Mouse (Mus musculus) neural tube, embryonic 13.5 days (tissue): Measurements from ENCODE around the gene Chek2. TPM values are rescaled to one million over a fixed set of nuclear protein-coding genes. Genes with fewer than 3 reads are reported as not detected.

Source experiments
- ATAC-seq: fragments of 200-750 bp; cut with Nextera tagmentation; 2 replicates; pipeline ENCODE4 v1.8.0; 2017; ENCODE audit warnings: low read depth, mild to moderate bottlenecking, moderate TSS enrichment, moderate library complexity
- H3K27ac ChIP-seq: fragments of 300-500 bp; sonication (generic); replicated peaks from 2 replicates; pipeline ENCODE4 v1.5.1; 2015; ENCODE audit warnings: moderate library complexity, mild to moderate bottlenecking, inconsistent platforms
- H3K27me3 ChIP-seq: fragments of 300-500 bp; sonication (generic); 2 replicates; pipeline ENCODE4 v1.6.1; 2015; ENCODE audit warnings: mild to moderate bottlenecking, inconsistent platforms
- H3K36me3 ChIP-seq: fragments of 300-500 bp; sonication (generic); 2 replicates; pipeline ENCODE4 v1.6.1; 2015; ENCODE audit warnings: mild to moderate bottlenecking, inconsistent platforms
- H3K4me1 ChIP-seq: fragments of 300-500 bp; sonication (generic); replicated peaks from 2 replicates; pipeline ENCODE4 v1.6.1; 2015; ENCODE audit warnings: inconsistent platforms
- H3K4me2 ChIP-seq: fragments of 300-500 bp; sonication (generic); 2 replicates; pipeline ENCODE4 v1.6.1; 2015; ENCODE audit warnings: inconsistent platforms, mild to moderate bottlenecking, moderate library complexity
- H3K4me3 ChIP-seq: fragments of 300-500 bp; sonication (generic); 2 replicates; pipeline ENCODE4 v1.5.1; 2015; ENCODE audit warnings: mild to moderate bottlenecking, inconsistent platforms
- H3K9ac ChIP-seq: fragments of 300-500 bp; sonication (generic); 2 replicates; pipeline ENCODE4 v1.6.1; 2015; ENCODE audit warnings: moderate library complexity, mild to moderate bottlenecking, inconsistent platforms
- H3K9me3 ChIP-seq: fragments of 300-500 bp; sonication (generic); 2 replicates; pipeline ENCODE4 v1.6.1; 2016; ENCODE audit warnings: inconsistent platforms
- whole genome bisulfite sequencing: fragments of 180-500 bp; shearing (Covaris S2); methylation state at CpG from one replicate; pipeline ENCODE4 v1.1.7; 2015; 5-methylcytosine and 5-hydroxymethylcytosine counted together
- polyA plus RNA-seq: library from polyadenylated mRNA; unstranded; fragments of >200 nt; fragmentation: Nextera tagmentation; extraction: Ambion mirVana; gene quantifications from 2 replicates; pipeline ENCODE4 v1.2.1, GENCODE M21; 2015

Chek2 gene
- polyA plus RNA-seq: 5.4 and 7.2 TPM in 2 replicates

DNA sequence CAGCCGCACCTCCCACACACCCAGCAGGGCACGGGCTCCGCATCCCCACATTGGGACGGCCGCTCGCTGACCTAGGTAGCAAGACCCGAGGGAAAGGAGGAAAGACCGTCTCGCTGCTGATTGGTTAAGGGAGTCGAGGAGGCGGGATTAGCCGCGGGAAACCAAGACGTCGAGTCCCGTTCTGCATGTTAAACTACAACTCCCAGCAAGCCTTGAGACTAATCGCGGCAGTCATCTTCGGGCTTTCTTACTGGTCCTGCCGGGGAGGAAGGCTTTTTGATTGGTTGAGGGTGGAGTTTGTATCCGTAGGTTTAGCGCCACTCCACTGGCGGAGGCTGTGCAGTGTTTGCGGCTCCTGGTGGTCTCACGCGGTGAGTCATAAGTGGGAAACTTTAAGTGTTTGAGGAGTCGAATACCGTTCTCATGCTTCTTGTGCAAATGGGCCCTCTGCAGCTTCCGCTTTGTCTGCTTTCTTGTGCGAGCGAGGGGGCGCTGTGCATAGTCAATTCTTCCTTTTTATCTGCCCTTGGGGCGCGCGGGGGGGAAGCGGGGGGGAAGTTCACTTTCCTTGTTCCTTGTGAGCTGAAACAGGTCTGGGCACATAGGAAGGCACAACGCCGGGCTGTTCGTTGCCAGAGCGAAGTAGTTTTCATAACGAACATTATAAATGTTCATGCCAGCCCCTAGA is at the start of gene Chek2, which contains the start of gene Hscb:
Gene Chek2, plus strand, starts transcription at position 302 of the 688 bp plus-strand sequence.
Gene Hscb, minus strand, starts transcription at position 100 of the 688 bp plus-strand sequence.
- H3K36me3 ChIP-seq: no peaks in the 10 kb centered on the region
- H3K27ac ChIP-seq: peak within 1 kb of the TSS; percentile 79
- peak within 1 kb of the TSS; percentile 60 for H3K4me3 ChIP-seq
- no peaks in the 10 kb centered on the region for H3K9me3 ChIP-seq
- H3K27me3 ChIP-seq: no peaks in the 10 kb centered on the region
- peak within 1 kb of the TSS; percentile 77 for H3K9ac ChIP-seq
- ATAC-seq: peak; percentile 99
- peaks cover 16% of the 10 kb centered on the region for H3K4me1 ChIP-seq
- H3K4me2 ChIP-seq: peak within 1 kb of the TSS; percentile 74
- WGBS: under 1% methylated on average over 41 of the region's 41 CpGs

DNA sequence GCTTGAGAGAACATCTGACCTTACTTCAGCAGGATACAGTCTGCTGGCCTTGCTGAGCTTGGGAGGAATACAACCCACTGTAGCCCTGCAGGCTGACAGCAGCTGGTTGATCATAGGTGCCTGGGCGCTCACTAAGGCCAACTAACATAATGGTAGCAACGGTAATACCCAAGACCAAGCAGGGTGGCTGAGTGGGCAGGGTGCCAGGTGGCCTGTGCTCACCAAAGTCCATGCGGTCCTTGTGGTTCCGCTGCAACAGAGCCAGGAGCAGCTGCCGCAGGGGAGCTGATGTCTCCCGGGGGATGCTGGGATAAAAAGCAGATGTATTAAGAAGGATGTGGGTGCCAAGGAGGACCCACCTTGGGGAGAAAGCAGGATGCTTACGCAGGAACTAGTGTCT is 45.4 kb upstream of the Chek2 start:
- 82% methylated on average over 7 of the region's 7 CpGs for WGBS
- no peak overlapping the region for H3K27ac ChIP-seq
- no peak overlapping the region for H3K9ac ChIP-seq
- no peaks in the 10 kb centered on the region for H3K9me3 ChIP-seq
- H3K4me2 ChIP-seq: no peak overlapping the region
- H3K4me3 ChIP-seq: no peak overlapping the region
- ATAC-seq: no peak
- H3K36me3 ChIP-seq: peaks cover 100% of the 10 kb centered on the region
- no peaks in the 10 kb centered on the region for H3K27me3 ChIP-seq
- H3K4me1 ChIP-seq: no peaks in the 10 kb centered on the region

DNA sequence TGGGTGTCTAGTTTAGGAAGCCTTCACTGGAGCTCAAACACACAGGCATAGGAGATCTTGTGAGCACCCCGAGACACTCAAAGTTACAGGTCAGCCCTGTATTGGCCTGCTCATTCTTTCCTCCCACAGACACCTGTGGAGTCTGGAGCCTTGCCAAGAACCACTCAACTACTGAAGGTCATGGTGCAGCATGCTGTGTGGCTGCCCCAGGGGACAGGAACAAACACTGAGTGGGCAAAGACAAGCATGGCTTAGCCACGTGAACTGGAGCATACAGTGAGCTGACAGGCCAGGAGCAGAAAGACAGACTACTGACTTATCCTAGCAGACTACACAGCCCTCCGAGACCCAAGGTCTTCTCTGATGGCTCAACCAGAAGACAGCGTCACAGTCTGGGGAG is 42.1 kb upstream of the Chek2 start:
- H3K4me3 ChIP-seq: no peak overlapping the region
- peaks cover 97% of the 10 kb centered on the region for H3K36me3 ChIP-seq
- no peak overlapping the region for H3K4me2 ChIP-seq
- no peaks in the 10 kb centered on the region for H3K27me3 ChIP-seq
- peaks cover 5% of the 10 kb centered on the region; the same call in 1 of the 2 replicates for H3K4me1 ChIP-seq
- no peak for ATAC-seq
- no peak overlapping the region for H3K27ac ChIP-seq
- WGBS: 67% methylated on average over 4 of the region's 4 CpGs
- no peaks in the 10 kb centered on the region for H3K9me3 ChIP-seq
- no peak overlapping the region for H3K9ac ChIP-seq

DNA sequence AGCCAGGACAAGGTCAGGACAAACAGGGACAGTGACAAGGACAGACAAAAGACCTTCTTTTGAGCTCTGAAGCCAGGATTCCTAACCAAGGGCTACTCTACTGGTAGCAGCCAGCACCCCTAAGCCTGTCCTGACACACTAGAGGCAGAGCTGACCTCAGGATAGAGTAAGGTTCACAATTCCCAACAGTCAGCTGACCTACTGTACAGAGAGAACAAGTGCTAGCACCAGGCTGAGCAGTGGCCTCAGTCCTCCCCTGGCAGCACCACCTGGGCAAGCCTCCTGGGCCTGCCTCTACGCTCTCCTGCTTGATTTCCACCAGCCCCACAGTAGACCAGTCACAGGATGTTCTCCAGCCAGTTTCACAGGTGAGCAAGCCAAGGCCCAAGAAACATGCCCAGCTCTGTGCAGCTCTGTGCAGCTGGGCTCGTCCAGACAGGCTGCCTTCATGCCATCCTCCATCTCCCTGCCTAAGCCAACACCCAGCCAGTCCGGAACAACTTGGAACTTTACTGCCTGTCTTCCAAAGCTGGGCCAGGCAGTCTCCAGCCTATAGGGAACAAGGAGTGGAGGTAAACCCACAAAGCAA is 38.6 kb upstream of the Chek2 start:
- WGBS: 93% methylated on average over 3 of the region's 3 CpGs
- no peaks in the 10 kb centered on the region for H3K27me3 ChIP-seq
- no peak overlapping the region for H3K4me3 ChIP-seq
- H3K36me3 ChIP-seq: peaks cover 84% of the 10 kb centered on the region
- ATAC-seq: no peak
- H3K4me2 ChIP-seq: no peak overlapping the region
- no peak overlapping the region for H3K9ac ChIP-seq
- H3K4me1 ChIP-seq: peaks cover 32% of the 10 kb centered on the region
- no peak overlapping the region for H3K27ac ChIP-seq
- H3K9me3 ChIP-seq: no peaks in the 10 kb centered on the region

DNA sequence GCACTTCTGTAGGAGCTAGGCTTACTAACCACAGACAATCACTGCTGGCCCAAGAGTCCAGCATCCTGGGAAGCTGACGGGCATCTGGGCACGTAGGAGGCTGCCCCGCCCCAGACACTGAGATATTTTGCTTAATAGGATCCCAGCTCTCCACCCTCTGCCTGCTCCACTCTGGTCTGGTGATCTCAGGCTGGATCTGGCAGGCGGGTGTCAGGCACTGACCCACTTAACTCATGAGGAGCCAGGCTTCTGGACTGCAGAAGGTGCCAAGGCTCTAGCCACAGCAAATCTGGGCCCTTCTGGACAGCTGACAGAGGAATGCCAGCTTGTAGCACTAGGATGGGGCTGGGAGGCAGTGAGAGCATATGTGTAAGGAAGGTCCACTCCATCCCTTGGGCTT is 37.6 kb upstream of the Chek2 start:
- peaks cover 43% of the 10 kb centered on the region for H3K4me1 ChIP-seq
- no peak overlapping the region for H3K9ac ChIP-seq
- no peak for ATAC-seq
- WGBS: 91% methylated on average over 4 of the region's 4 CpGs
- H3K4me2 ChIP-seq: no peak overlapping the region
- H3K4me3 ChIP-seq: no peak overlapping the region
- H3K36me3 ChIP-seq: peaks cover 73% of the 10 kb centered on the region
- H3K27me3 ChIP-seq: no peaks in the 10 kb centered on the region
- no peak overlapping the region for H3K27ac ChIP-seq
- H3K9me3 ChIP-seq: no peaks in the 10 kb centered on the region

DNA sequence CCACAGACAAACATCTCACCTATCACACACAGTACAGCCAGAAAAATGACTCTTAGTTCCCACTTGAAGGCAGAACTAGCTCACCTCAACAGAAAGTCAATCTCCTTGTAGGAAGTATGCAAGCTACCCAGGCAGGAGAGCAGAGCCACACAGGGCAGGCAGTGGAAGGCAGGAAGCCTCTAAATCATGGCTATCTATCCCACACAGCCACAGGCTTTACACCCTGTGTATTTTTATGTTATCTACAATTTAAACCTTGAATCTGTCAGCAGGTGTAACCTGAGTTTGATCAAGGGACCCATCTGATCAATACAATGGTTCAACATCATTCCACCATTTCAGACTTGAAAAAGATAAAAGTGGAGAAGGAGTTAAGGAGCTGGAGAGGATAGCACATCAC is 37.0 kb upstream of the Chek2 start:
- Histone ChIP-seq H3K36me3 (peaks cover 67% of the 10 kb centered on the region), H3K4me3 (no peak overlapping the region), H3K9ac (no peak overlapping the region), H3K27ac (no peak overlapping the region), H3K4me1 (peaks cover 49% of the 10 kb centered on the region), H3K27me3 (no peaks in the 10 kb centered on the region), H3K4me2 (no peak overlapping the region), H3K9me3 (no peaks in the 10 kb centered on the region)
- ATAC-seq: no peak

DNA sequence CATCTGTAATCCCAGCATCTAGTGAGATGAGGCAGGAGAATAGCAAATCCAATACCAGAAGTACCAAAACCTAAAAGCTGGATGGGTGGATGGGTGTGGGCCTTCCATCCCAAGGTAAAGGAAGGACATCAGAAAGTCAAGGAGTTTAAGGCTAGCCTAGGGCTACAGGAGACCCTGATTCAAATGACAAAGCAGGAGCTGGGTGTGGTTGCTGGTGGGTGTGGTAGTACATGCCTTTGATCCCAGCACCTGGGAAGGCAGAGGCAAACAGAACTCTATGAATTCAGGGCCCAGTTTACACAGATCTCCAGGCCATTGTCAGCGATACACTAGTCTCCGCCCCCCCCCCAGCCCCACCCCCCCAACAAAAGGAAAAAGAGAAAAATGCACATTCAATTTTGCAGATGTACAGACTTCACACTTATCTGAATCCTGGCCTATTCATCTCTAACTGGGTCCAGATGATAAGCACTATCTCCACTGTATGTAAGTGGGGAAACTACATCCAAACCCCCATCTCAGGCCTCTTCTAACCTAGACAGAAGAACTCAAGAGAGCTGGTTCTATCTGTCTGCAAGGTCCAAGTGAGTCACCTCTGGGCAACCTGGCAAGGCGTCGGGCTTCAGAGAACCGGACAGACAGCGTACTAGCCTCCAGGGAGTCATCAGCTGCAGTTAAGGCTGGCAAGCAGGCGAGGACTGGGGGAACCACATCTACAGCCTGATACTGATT is 35.6 kb upstream of the Chek2 start:
- Histone ChIP-seq H3K36me3 (peaks cover 53% of the 10 kb centered on the region), H3K9me3 (no peaks in the 10 kb centered on the region), H3K4me1 (peaks cover 63% of the 10 kb centered on the region), H3K27ac (no peak overlapping the region), H3K9ac (peak overlapping the region; percentile 17; the same call in 1 of the 2 replicates), H3K4me3 (no peak overlapping the region), H3K4me2 (no peak overlapping the region), H3K27me3 (no peaks in the 10 kb centered on the region)
- no peak for ATAC-seq
- 75% methylated on average over 7 of the region's 7 CpGs for WGBS

DNA sequence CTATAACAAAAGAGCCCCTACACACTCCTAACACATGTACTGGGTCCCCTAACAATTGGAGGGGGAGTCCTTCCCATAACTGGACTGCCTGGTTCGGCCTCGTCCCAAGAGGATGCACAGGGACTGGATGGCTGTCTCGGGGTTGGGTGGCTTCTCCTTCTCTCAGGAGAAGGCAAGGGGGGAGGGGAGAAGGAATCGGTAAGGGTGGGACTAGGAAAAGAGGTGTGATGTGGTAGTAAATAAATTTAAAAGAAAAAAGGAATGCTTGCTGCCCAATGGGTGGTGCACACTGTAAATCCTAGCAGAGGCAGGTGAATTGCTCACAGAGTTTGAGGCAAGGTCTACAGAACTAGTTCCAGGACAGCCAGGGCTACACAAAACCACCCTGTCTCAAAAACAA is 33.6 kb upstream of the Chek2 start:
- Histone ChIP-seq H3K9me3 (no peaks in the 10 kb centered on the region), H3K4me1 (peaks cover 63% of the 10 kb centered on the region), H3K27ac (no peak overlapping the region), H3K27me3 (no peaks in the 10 kb centered on the region), H3K4me3 (no peak overlapping the region), H3K9ac (0 out of 2 replicates have a peak overlapping the region, but pooled peaks have one; percentile 2), H3K36me3 (peaks cover 36% of the 10 kb centered on the region; the same call in 1 of the 2 replicates), H3K4me2 (no peak overlapping the region)
- WGBS: 82% methylated on average over 4 of the region's 4 CpGs
- no peak for ATAC-seq

DNA sequence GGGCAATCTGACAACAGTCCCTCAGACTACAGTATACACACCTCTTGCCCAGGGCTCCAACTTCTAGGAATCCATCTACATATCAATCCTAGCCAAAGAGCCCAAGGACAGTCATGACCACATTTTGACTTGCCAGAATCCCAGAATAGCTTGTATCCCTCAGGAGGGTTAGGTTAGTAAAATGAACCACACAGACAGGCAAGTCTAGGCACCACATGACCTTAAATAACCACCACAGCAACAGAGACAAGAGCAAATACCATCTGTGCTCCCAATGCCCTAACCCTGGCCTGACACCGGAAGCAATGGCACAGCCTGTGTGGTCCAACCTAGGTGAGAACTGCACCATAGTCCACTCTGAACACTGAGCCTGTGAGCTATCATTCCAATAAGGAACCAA is 33.1 kb upstream of the Chek2 start:
- no peak overlapping the region for H3K27ac ChIP-seq
- H3K4me3 ChIP-seq: no peak overlapping the region
- H3K27me3 ChIP-seq: no peaks in the 10 kb centered on the region
- ATAC-seq: no peak
- peaks cover 63% of the 10 kb centered on the region for H3K4me1 ChIP-seq
- H3K36me3 ChIP-seq: peaks cover 31% of the 10 kb centered on the region; the same call in 1 of the 2 replicates
- peak overlapping the region; percentile 100 for H3K4me2 ChIP-seq
- 88% methylated on average over 1 of the region's 1 CpGs for WGBS
- H3K9ac ChIP-seq: no peak overlapping the region; the same call in 1 of the 2 replicates
- H3K9me3 ChIP-seq: no peaks in the 10 kb centered on the region

DNA sequence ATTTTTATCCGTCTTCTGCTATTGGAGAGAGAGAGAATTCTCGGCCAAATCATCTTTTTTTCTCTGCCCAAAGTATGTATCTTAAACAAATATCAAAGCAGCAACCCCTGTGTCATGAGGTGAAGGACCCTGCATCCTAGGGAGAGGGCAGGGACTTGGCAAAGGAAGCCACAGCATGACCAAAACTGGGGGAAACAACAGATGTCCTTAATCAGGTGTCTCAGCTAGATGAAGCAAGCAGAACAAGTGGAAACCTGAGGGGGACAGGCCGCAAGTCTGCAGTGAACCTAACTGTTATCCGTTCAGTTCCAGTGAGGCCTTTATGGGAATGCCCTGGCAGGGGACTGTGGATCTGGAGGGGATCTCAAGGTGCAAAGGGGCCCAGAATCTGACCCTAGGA is 32.3 kb upstream of the Chek2 start:
- Histone ChIP-seq H3K4me1 (peaks cover 61% of the 10 kb centered on the region), H3K9me3 (no peaks in the 10 kb centered on the region), H3K9ac (peak overlapping the region; percentile 97), H3K36me3 (peaks cover 24% of the 10 kb centered on the region; the same call in 1 of the 2 replicates), H3K4me3 (peak overlapping the region; percentile 93), H3K4me2 (peak overlapping the region; percentile 100), H3K27ac (peak overlapping the region; percentile 10; the same call in 1 of the 2 replicates), H3K27me3 (no peaks in the 10 kb centered on the region; the same call in 1 of the 2 replicates)
- 88% methylated on average over 4 of the region's 4 CpGs for WGBS
- no peak for ATAC-seq

DNA sequence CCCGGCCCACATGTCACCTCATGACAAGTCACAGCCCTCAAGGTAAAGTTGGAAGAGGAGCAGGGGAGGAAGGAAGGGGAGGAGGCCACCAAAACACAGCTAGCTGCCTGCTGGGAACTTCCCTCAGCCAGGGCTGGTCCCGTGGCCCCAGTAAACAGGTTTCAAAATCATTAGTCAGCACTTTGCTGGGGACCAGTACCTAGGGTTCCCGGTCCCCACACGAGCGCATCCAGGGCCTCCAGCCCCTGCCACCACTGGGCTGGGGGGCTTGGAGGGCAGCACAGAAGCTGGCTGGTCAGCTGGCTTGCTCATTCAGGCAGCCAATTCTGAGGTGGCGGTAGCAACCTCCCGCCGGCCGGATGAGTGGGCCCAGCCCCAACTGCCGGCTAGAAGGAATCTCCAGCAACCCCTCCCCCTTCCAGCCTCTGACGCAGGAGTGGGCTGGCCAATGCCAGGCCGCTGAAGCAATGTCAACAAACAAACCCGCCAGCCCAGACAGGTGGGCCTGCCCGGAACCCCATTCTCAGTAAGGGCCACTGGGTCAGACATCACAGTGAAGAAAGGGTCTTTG is 31.6 kb upstream of the Chek2 start:
- peaks cover 19% of the 10 kb centered on the region; the same call in 1 of the 2 replicates for H3K36me3 ChIP-seq
- WGBS: 3% methylated on average over 14 of the region's 14 CpGs
- H3K4me3 ChIP-seq: peak overlapping the region; percentile 93
- ATAC-seq: peak; percentile 17
- peak overlapping the region; percentile 100 for H3K4me2 ChIP-seq
- H3K9me3 ChIP-seq: no peaks in the 10 kb centered on the region
- H3K9ac ChIP-seq: peak overlapping the region; percentile 97
- H3K4me1 ChIP-seq: peaks cover 54% of the 10 kb centered on the region
- H3K27ac ChIP-seq: 0 out of 2 replicates have a peak overlapping the region, but pooled peaks have one; percentile 10
- no peaks in the 10 kb centered on the region; the same call in 1 of the 2 replicates for H3K27me3 ChIP-seq
